25 mouse cellular contexts compared by ENCODE assay signal in genomic region chr3:157865848-157866247, GRCm38 (mm10). TPM values are rescaled to one million over a fixed set of nuclear protein-coding genes. Genes with fewer than 3 reads are reported as not detected.
DNase-seq lines count a peak whose midpoint lies in the region; ATAC-seq and TF ChIP-seq lines count a peak whose summit lies in the region.
"Had no signal": no experiment of that assay in that cellular context is flagged by ENCODE, and none has a peak within 500 bp of the region (broad histone marks: within the 10 kb centered on the region; RNA-seq: fewer than 3 reads in every experiment).

No protein-coding gene starts in this region.

- TF ChIP-seq POLR2A in small intestine, adult 2 months (IDR thresholded peaks at IDR 0.05; ENCODE audit: low read depth, low read length) = no peak

- H3K4me1 ChIP-seq in intestine, embryonic 15.5 days (replicated peaks) = no peaks in the 10 kb centered on the region
- no peaks in the 10 kb centered on the region for H3K4me1 ChIP-seq in intestine, postnatal 0 days (replicated peaks; ENCODE audit: control insufficient read depth, insufficient read depth, low read length)
- peaks cover 7% of the 10 kb centered on the region; the same call in 1 of the 2 replicates for H3K4me1 ChIP-seq in small intestine, adult 2 months (ENCODE audit: control insufficient read depth, insufficient read depth, insufficient read length, low read length)
- H3K4me1 ChIP-seq in embryonic facial prominence, embryonic 10.5 days = no peaks in the 10 kb centered on the region
- no peaks in the 10 kb centered on the region for H3K4me1 ChIP-seq in hindbrain, embryonic 13.5 days (replicated peaks)
- H3K4me1 ChIP-seq in hindbrain, embryonic 14.5 days (replicated peaks; ENCODE audit: control insufficient read depth, insufficient read depth, low read length) = no peaks in the 10 kb centered on the region
- H3K4me1 ChIP-seq: embryonic facial prominence, embryonic 13.5 days; embryonic facial prominence, embryonic 15.5 days; forebrain, embryonic 12.5 days had no signal

- H3K4me3 ChIP-seq in intestine, embryonic 15.5 days (replicated peaks) = no peak overlapping the region
- no peak overlapping the region for H3K4me3 ChIP-seq in intestine, postnatal 0 days (ENCODE audit: low read depth, low read length)
- H3K4me3 ChIP-seq in small intestine, adult 2 months (ENCODE audit: low read depth, low read length) = no peak overlapping the region
- H3K4me3 ChIP-seq in embryonic facial prominence, embryonic 10.5 days = no peak overlapping the region
- H3K4me3 ChIP-seq in hindbrain, embryonic 13.5 days = no peak overlapping the region
- H3K4me3 ChIP-seq in hindbrain, embryonic 14.5 days (replicated peaks; ENCODE audit: low read length) = no peak overlapping the region
- H3K4me3 ChIP-seq: embryonic facial prominence, embryonic 13.5 days; embryonic facial prominence, embryonic 15.5 days; erythroblast, embryonic 14.5 days; forebrain, embryonic 10.5 days; forebrain, embryonic 12.5 days had no signal

- no peak overlapping the region for H3K27ac ChIP-seq in intestine, embryonic 15.5 days
- H3K27ac ChIP-seq in intestine, postnatal 0 days (ENCODE audit: low read depth, low read length) = no peak overlapping the region
- H3K27ac ChIP-seq in small intestine, adult 2 months (ENCODE audit: insufficient read depth, low read depth, low read length) = peak overlapping the region; percentile 70
- H3K27ac ChIP-seq in embryonic facial prominence, embryonic 10.5 days (replicated peaks) = no peak overlapping the region
- H3K27ac ChIP-seq in hindbrain, embryonic 13.5 days = no peak overlapping the region
- no peak overlapping the region for H3K27ac ChIP-seq in hindbrain, embryonic 14.5 days
- H3K27ac ChIP-seq: embryonic facial prominence, embryonic 13.5 days; embryonic facial prominence, embryonic 15.5 days; forebrain, embryonic 10.5 days; forebrain, embryonic 12.5 days had no signal

- H3K4me2 ChIP-seq in intestine, embryonic 15.5 days (replicated peaks) = no peak overlapping the region
- H3K4me2 ChIP-seq in intestine, postnatal 0 days (replicated peaks; ENCODE audit: low read depth) = peak overlapping the region; percentile 54
- no peak overlapping the region for H3K4me2 ChIP-seq in hindbrain, embryonic 13.5 days
- no peak overlapping the region for H3K4me2 ChIP-seq in hindbrain, embryonic 14.5 days (replicated peaks)
- H3K4me2 ChIP-seq: embryonic facial prominence, embryonic 13.5 days; embryonic facial prominence, embryonic 15.5 days; forebrain, embryonic 12.5 days had no signal

- 67% methylated on average over 2 of the region's 2 CpGs for WGBS in intestine, embryonic 15.5 days
- 65% methylated on average over 2 of the region's 2 CpGs for WGBS in intestine, postnatal 0 days
- 56% methylated on average over 2 of the region's 2 CpGs for WGBS in small intestine, adult 2 months
- WGBS in embryonic facial prominence, embryonic 10.5 days = 86% methylated on average over 2 of the region's 2 CpGs
- 84% methylated on average over 2 of the region's 2 CpGs for WGBS in hindbrain, embryonic 13.5 days
- 89% methylated on average over 2 of the region's 2 CpGs for WGBS in hindbrain, embryonic 14.5 days

- peak; percentile 66 for ATAC-seq in intestine, embryonic 15.5 days
- ATAC-seq in intestine, postnatal 0 days = peak; percentile 27; the same call in 1 of the 2 replicates
- ATAC-seq in hindbrain, embryonic 13.5 days (ENCODE audit: low FRiP score) = no peak
- no peak for ATAC-seq in hindbrain, embryonic 14.5 days (ENCODE audit: low FRiP score)
- ATAC-seq: activated CD4-positive, CD25-positive, alpha-beta regulatory T cell, adult 4 months; forebrain, embryonic 14.5 days; forebrain, embryonic 16.5 days had no signal

- no peaks in the 10 kb centered on the region for H3K27me3 ChIP-seq in intestine, embryonic 15.5 days (replicated peaks)
- no peaks in the 10 kb centered on the region for H3K27me3 ChIP-seq in intestine, postnatal 0 days (replicated peaks; ENCODE audit: control insufficient read depth, insufficient read depth, low read length)
- no peaks in the 10 kb centered on the region for H3K27me3 ChIP-seq in small intestine, adult 2 months (ENCODE audit: control insufficient read depth, insufficient read depth, low read length)
- H3K27me3 ChIP-seq in embryonic facial prominence, embryonic 10.5 days (replicated peaks; ENCODE audit: low read depth, poor library complexity, severe bottlenecking) = no peaks in the 10 kb centered on the region
- no peaks in the 10 kb centered on the region for H3K27me3 ChIP-seq in hindbrain, embryonic 13.5 days
- no peaks in the 10 kb centered on the region for H3K27me3 ChIP-seq in hindbrain, embryonic 14.5 days (ENCODE audit: control insufficient read depth, insufficient read depth, low read length)
- H3K27me3 ChIP-seq: embryonic facial prominence, embryonic 13.5 days; embryonic facial prominence, embryonic 15.5 days; forebrain, embryonic 12.5 days had no signal

- no peaks in the 10 kb centered on the region for H3K36me3 ChIP-seq in intestine, embryonic 15.5 days
- no peaks in the 10 kb centered on the region for H3K36me3 ChIP-seq in intestine, postnatal 0 days (ENCODE audit: control insufficient read depth, insufficient read depth)
- no peaks in the 10 kb centered on the region for H3K36me3 ChIP-seq in small intestine, adult 2 months (ENCODE audit: control insufficient read depth, insufficient read depth, low read length)
- H3K36me3 ChIP-seq in embryonic facial prominence, embryonic 10.5 days (replicated peaks) = no peaks in the 10 kb centered on the region
- H3K36me3 ChIP-seq in hindbrain, embryonic 13.5 days = no peaks in the 10 kb centered on the region
- no peaks in the 10 kb centered on the region for H3K36me3 ChIP-seq in hindbrain, embryonic 14.5 days (replicated peaks; ENCODE audit: control insufficient read depth, insufficient read depth)
- H3K36me3 ChIP-seq: embryonic facial prominence, embryonic 13.5 days; embryonic facial prominence, embryonic 15.5 days; forebrain, embryonic 10.5 days; forebrain, embryonic 12.5 days; G1E had no signal

- no peak for TF ChIP-seq CTCF in intestine, postnatal 0 days (IDR thresholded peaks at IDR 0.05; ENCODE audit: low read depth)
- no peak for TF ChIP-seq CTCF in small intestine, adult 2 months (IDR thresholded peaks at IDR 0.05; ENCODE audit: extremely low read depth, insufficient read length, insufficient replicate concordance, low read depth, low read length)

- no peak overlapping the region for H3K9ac ChIP-seq in intestine, embryonic 15.5 days
- H3K9ac ChIP-seq in intestine, postnatal 0 days (ENCODE audit: low read depth, low read length) = no peak overlapping the region
- no peak overlapping the region for H3K9ac ChIP-seq in hindbrain, embryonic 13.5 days
- no peak overlapping the region for H3K9ac ChIP-seq in hindbrain, embryonic 14.5 days
- H3K9ac ChIP-seq: embryonic facial prominence, embryonic 13.5 days; embryonic facial prominence, embryonic 15.5 days; forebrain, embryonic 12.5 days had no signal

- no peaks in the 10 kb centered on the region for H3K9me3 ChIP-seq in intestine, embryonic 15.5 days
- H3K9me3 ChIP-seq in intestine, postnatal 0 days (ENCODE audit: control insufficient read depth) = no peaks in the 10 kb centered on the region
- no peaks in the 10 kb centered on the region for H3K9me3 ChIP-seq in embryonic facial prominence, embryonic 10.5 days
- H3K9me3 ChIP-seq in hindbrain, embryonic 13.5 days = no peaks in the 10 kb centered on the region
- no peaks in the 10 kb centered on the region for H3K9me3 ChIP-seq in hindbrain, embryonic 14.5 days (ENCODE audit: control insufficient read depth, low read length)
- H3K9me3 ChIP-seq: embryonic facial prominence, embryonic 13.5 days; embryonic facial prominence, embryonic 15.5 days; forebrain, embryonic 10.5 days; forebrain, embryonic 12.5 days; G1E had no signal

- intact Hi-C loops in left cerebral cortex, postnatal 10 days (cut with DNase I) = no loop called here

- peak; percentile 49 for DNase-seq in Muller cell, postnatal 12 days (ENCODE audit: inconsistent ontology term)
- DNase-seq in embryonic facial prominence, embryonic 10.5 days (ENCODE audit: low spot score) = no peak
- no peak for DNase-seq in hindbrain, embryonic 14.5 days (ENCODE audit: low spot score)
- no peak for DNase-seq in left cerebral cortex, postnatal 10 days (ENCODE audit: extremely low spot score in 1 of 2, low spot score in 2 of 2)
- DNase-seq: adrenal gland, adult 8-10 months; adrenal gland, postnatal 14 days; adrenal gland, postnatal 36 days; cerebellum, adult 11-12 months; cerebellum, adult 2 months; cerebellum, adult 9-10 months; cerebellum, postnatal 10 days; cerebellum, postnatal 25 days had no signal

RNA-seq across cellular contexts. Expression of gene Cth, which starts 59.0 kb away (rescaled TPM):
- 54.0 and 58.1 TPM in 2 replicates for polyA plus RNA-seq in intestine, embryonic 15.5 days (2015; fragmentation: Nextera tagmentation; extraction: Ambion mirVana)
- 14.7 and 19.7 TPM in 2 replicates for polyA plus RNA-seq in intestine, postnatal 0 days (2015; fragmentation: Nextera tagmentation; extraction: Ambion mirVana)
- polyA plus RNA-seq in small intestine, adult 2 months (2012; rRNA removed) = 9.9 and 15.2 TPM in 2 replicates
- 26.1 and 26.9 TPM in 2 replicates for polyA plus RNA-seq in embryonic facial prominence, embryonic 10.5 days (2016; fragmentation: Nextera tagmentation; extraction: Ambion mirVana)
- polyA plus RNA-seq in hindbrain, embryonic 13.5 days (2015; fragmentation: Nextera tagmentation; extraction: Ambion mirVana) = 3.1 and 3.2 TPM in 2 replicates
- 2.3 and 2.6 TPM in 2 replicates for polyA plus RNA-seq in hindbrain, embryonic 14.5 days (2014; fragmentation: Nextera tagmentation; extraction: Ambion mirVana)
- total RNA-seq in left cerebral cortex, postnatal 10 days (2021) = 1 to 10 TPM; 9.2 to 9.6 TPM
- total RNA-seq: G1E had no signal
- polyA plus RNA-seq: erythroblast, embryonic 14.5 days; G1E had no signal

Comparison
In these comparisons a context has a peak if more than half of its experiments do, and no peak if none do; other contexts are left out.
1. ATAC-seq: peak in intestine, embryonic 15.5 days (single experiment) and intestine, postnatal 0 days (single experiment); none in hindbrain, embryonic 13.5 days (single experiment) and hindbrain, embryonic 14.5 days (single experiment).